Mouse (Mus musculus) intestine, postnatal 0 days (tissue): ENCODE data around the gene Ttc23. TPM values are rescaled to one million over a fixed set of nuclear protein-coding genes. Genes with fewer than 3 reads are reported as not detected.

ENCODE experiments used
- ATAC-seq: fragments of 200-750 bp; cut with Nextera tagmentation; 2 replicates; pipeline ENCODE4 v1.8.0; 2017; ENCODE audit warnings: mild to moderate bottlenecking, moderate TSS enrichment, moderate library complexity
- H3K27ac ChIP-seq: fragments of 300-500 bp; sonication (generic); 2 replicates; pipeline ENCODE4 v1.5.1; 2014; ENCODE audit warnings: mild to moderate bottlenecking, low read depth, low read length, moderate library complexity
- H3K27me3 ChIP-seq: fragments of 300-500 bp; sonication (generic); replicated peaks from 2 replicates; pipeline ENCODE4 v1.6.1; 2014; ENCODE audit warnings: low read length, mixed read lengths; ENCODE audit not compliant: control insufficient read depth, insufficient read depth
- H3K36me3 ChIP-seq: fragments of 300-500 bp; sonication (generic); 2 replicates; pipeline ENCODE4 v1.6.1; 2014; ENCODE audit warnings: mild to moderate bottlenecking, moderate library complexity; ENCODE audit not compliant: control insufficient read depth, insufficient read depth
- H3K4me1 ChIP-seq: fragments of 300-500 bp; sonication (generic); replicated peaks from 2 replicates; pipeline ENCODE4 v1.6.1; 2014; ENCODE audit warnings: antibody characterized with exemption, low read length, mixed read lengths; ENCODE audit not compliant: control insufficient read depth, insufficient read depth
- H3K4me2 ChIP-seq: fragments of 300-500 bp; sonication (generic); replicated peaks from 2 replicates; pipeline ENCODE4 v1.6.1; 2014; ENCODE audit warnings: low read depth, mild to moderate bottlenecking, moderate library complexity
- H3K4me3 ChIP-seq: fragments of 300-500 bp; sonication (generic); 2 replicates; pipeline ENCODE4 v1.5.1; 2014; ENCODE audit warnings: low read depth, low read length
- H3K9ac ChIP-seq: fragments of 300-500 bp; sonication (generic); 2 replicates; pipeline ENCODE4 v1.6.1; 2014; ENCODE audit warnings: mild to moderate bottlenecking, low read depth, low read length
- H3K9me3 ChIP-seq: fragments of 300-500 bp; sonication (generic); 2 replicates; pipeline ENCODE4 v1.6.1; 2016; ENCODE audit warnings: mixed run types; ENCODE audit not compliant: control insufficient read depth
- CTCF ChIP-seq: sonication (generic); IDR thresholded peaks from 2 replicates; pipeline ENCODE4 v1.5.1; 2016; ENCODE audit warnings: low read depth, mild to moderate bottlenecking, control low read depth, antibody characterized with exemption, moderate library complexity
- WGBS: fragments of 180-500 bp; shearing (Covaris S2); extraction: QIAGEN DNeasy Blood & Tissue Kit; methylation state at CpG from one replicate; pipeline ENCODE4 v1.1.7; 2014; 5-methylcytosine and 5-hydroxymethylcytosine counted together
- polyA plus RNA-seq: library from polyadenylated mRNA; unstranded; fragments of >200 nt; fragmentation: Nextera tagmentation; extraction: Ambion mirVana; gene quantifications from 2 replicates; pipeline ENCODE4 v1.2.1, GENCODE M21; 2015

Ttc23 gene
- polyA plus RNA-seq, 1 experiment from 2014 or later: 8.6 TPM

- no peak for ATAC-seq
- 12% methylated on average over 3 of the region's 3 CpGs for WGBS
Measured at GRCm38 (mm10) chr7:67688281-67688680, 41.1 kb downstream of the Ttc23 start.

GRCm38 (mm10) chr7:67689793-67690192, 42.6 kb downstream of the Ttc23 start:
- no peak for TF ChIP-seq CTCF
- H3K4me1 ChIP-seq: no peaks in the 10 kb centered on the region
- ATAC-seq: no peak
- H3K27ac ChIP-seq: no peak overlapping the region
- WGBS: 75% methylated on average over 7 of the region's 7 CpGs
- H3K4me2 ChIP-seq: no peak overlapping the region
- peaks cover 4% of the 10 kb centered on the region; the same call in 1 of the 2 replicates for H3K9me3 ChIP-seq
- no peaks in the 10 kb centered on the region for H3K27me3 ChIP-seq
- H3K36me3 ChIP-seq: peaks cover 6% of the 10 kb centered on the region
- H3K4me3 ChIP-seq: no peak overlapping the region
- no peak overlapping the region for H3K9ac ChIP-seq

More at GRCm38 (mm10) chr7:67688281-67688680, 41.1 kb downstream of the Ttc23 start:
- Histone ChIP-seq H3K27me3 (no peaks in the 10 kb centered on the region), H3K4me2 (no peak overlapping the region), H3K36me3 (peaks cover 6% of the 10 kb centered on the region), H3K9me3 (peaks cover 4% of the 10 kb centered on the region; the same call in 1 of the 2 replicates), H3K9ac (no peak overlapping the region), H3K27ac (no peak overlapping the region), H3K4me3 (no peak overlapping the region), H3K4me1 (no peaks in the 10 kb centered on the region)
- TF ChIP-seq CTCF: no peak

DNA sequence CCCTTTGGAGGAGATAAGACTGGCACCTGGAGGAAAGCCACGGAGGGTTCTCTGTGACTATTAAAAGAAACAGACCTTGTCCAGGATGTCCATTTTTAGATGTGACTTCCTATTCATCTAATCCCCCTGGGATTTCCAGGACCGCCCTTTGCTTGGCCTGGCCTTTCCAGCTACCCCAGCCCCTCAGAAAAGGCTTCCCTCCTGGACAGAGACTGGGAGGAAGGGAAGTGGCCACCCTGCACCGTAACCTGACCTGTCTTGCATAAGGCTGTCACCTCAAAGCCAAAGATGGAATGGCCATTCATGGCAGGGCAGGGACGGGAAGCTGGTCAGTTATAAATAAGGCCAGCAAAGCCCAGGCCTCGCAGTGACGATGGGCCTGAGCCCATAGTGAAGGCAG, 43.8 kb downstream of the Ttc23 start:
- no peaks in the 10 kb centered on the region for H3K4me1 ChIP-seq
- no peak overlapping the region for H3K27ac ChIP-seq
- no peak overlapping the region for H3K9ac ChIP-seq
- H3K4me2 ChIP-seq: no peak overlapping the region
- H3K9me3 ChIP-seq: no peaks in the 10 kb centered on the region
- ATAC-seq: no peak
- H3K4me3 ChIP-seq: no peak overlapping the region
- WGBS: 71% methylated on average over 6 of the region's 6 CpGs
- H3K27me3 ChIP-seq: no peaks in the 10 kb centered on the region
- TF ChIP-seq CTCF: no peak
- H3K36me3 ChIP-seq: no peaks in the 10 kb centered on the region

GRCm38 (mm10) chr7:67692141-67692540, 44.9 kb downstream of the Ttc23 start:
- TF ChIP-seq CTCF: no peak
- Histone ChIP-seq H3K9ac (no peak overlapping the region), H3K4me2 (no peak overlapping the region), H3K27ac (no peak overlapping the region), H3K27me3 (no peaks in the 10 kb centered on the region), H3K9me3 (no peaks in the 10 kb centered on the region), H3K4me1 (no peaks in the 10 kb centered on the region), H3K4me3 (no peak overlapping the region), H3K36me3 (no peaks in the 10 kb centered on the region; the same call in 1 of the 2 replicates)
- WGBS: 48% methylated on average over 3 of the region's 3 CpGs
- no peak for ATAC-seq

- H3K27me3 ChIP-seq: no peaks in the 10 kb centered on the region
- H3K4me2 ChIP-seq: no peak overlapping the region
- no peak for ATAC-seq
- H3K27ac ChIP-seq: no peak overlapping the region
- H3K4me1 ChIP-seq: no peaks in the 10 kb centered on the region
- H3K9ac ChIP-seq: no peak overlapping the region
- 96% methylated on average over 23 of the region's 23 CpGs for WGBS
- no peak for TF ChIP-seq CTCF
- no peaks in the 10 kb centered on the region for H3K9me3 ChIP-seq
- H3K4me3 ChIP-seq: no peak overlapping the region
- no peaks in the 10 kb centered on the region; the same call in 1 of the 2 replicates for H3K36me3 ChIP-seq
Measured at GRCm38 (mm10) chr7:67692791-67693538, 45.8 kb downstream of the Ttc23 start.

GRCm38 (mm10) chr7:67695906-67696305, 48.7 kb downstream of the Ttc23 start:
- no peak overlapping the region for H3K27ac ChIP-seq
- H3K4me1 ChIP-seq: no peaks in the 10 kb centered on the region
- 71% methylated on average over 7 of the region's 7 CpGs for WGBS
- no peak for TF ChIP-seq CTCF
- no peak for ATAC-seq
- H3K4me2 ChIP-seq: no peak overlapping the region
- no peak overlapping the region for H3K4me3 ChIP-seq
- no peak overlapping the region for H3K9ac ChIP-seq
- no peaks in the 10 kb centered on the region for H3K27me3 ChIP-seq
- peaks cover 11% of the 10 kb centered on the region; the same call in 1 of the 2 replicates for H3K36me3 ChIP-seq
- H3K9me3 ChIP-seq: no peaks in the 10 kb centered on the region
